8 mouse cellular contexts compared by ENCODE assay signal in the genomic region with DNA sequence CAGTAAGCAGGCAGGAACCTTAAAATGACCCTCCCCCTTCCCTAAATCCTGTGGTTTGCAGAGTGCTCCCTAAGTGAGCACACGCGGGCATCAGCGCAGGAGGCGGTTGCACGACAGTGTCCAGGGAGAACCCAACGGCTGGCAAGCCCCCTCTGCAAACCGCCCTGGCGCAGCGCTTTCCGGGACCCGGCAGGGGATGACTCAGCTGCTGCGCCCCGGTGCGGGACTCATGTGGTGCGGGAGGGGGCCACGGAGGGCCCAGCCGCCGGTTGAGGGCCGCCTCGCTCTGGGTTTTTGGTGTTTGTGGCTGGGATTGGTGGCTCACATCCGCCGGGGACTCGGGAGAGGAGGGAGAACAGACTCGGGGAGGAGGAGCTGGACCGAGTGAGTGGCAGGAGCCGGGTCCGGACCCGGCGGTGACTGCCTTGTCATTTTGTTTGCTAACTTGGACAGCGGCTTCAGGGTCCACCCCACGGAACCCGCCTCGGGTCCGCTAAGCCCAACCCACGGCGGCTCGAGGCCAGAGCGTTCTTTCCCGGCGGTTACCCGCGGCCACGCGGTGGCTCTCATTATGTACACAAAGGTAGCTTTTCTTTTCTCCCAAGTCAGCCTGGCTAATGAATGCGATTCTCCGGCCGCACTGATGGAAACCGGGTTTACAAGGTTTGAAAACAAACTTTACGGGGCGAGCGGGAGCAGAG. TPM values are rescaled to one million over a fixed set of nuclear protein-coding genes. Genes with fewer than 3 reads are reported as not detected.
DNase-seq lines count a peak whose midpoint lies in the region; ATAC-seq lines count a peak whose summit lies in the region.

No protein-coding gene starts in this region.

- WGBS in intestine, embryonic 15.5 days: under 1% methylated on average over 51 of the region's 51 CpGs
- WGBS in limb, embryonic 13.5 days: under 1% methylated on average over 51 of the region's 51 CpGs
- under 1% methylated on average over 51 of the region's 51 CpGs for WGBS in midbrain, embryonic 13.5 days

- DNase-seq in frontal cortex, adult 2 months (ENCODE audit: extremely low spot score in 1 of 2, low spot score in 1 of 2): no peak
- DNase-seq in cerebellum, postnatal 25 days: peak; percentile 56 to 63
- peak; percentile 73 to 81 for DNase-seq in gastrocnemius, postnatal 36 days
- peak; percentile 49 to 51 for DNase-seq in spleen, postnatal 36 days (ENCODE audit: low spot score in 2 of 2)

- intact Hi-C loops in gastrocnemius, postnatal 36 days (cut with DNase I): no loop called here

- peak overlapping the region; percentile 92 for H3K9ac ChIP-seq in intestine, embryonic 15.5 days
- peak overlapping the region; percentile 97 for H3K9ac ChIP-seq in limb, embryonic 13.5 days
- H3K9ac ChIP-seq in midbrain, embryonic 13.5 days (replicated peaks): peak overlapping the region; percentile 83

- no peaks in the 10 kb centered on the region for H3K27me3 ChIP-seq in intestine, embryonic 15.5 days (replicated peaks)
- no peaks in the 10 kb centered on the region for H3K27me3 ChIP-seq in limb, embryonic 13.5 days
- H3K27me3 ChIP-seq in midbrain, embryonic 13.5 days: peaks cover 37% of the 10 kb centered on the region

- 0 out of 2 replicates have a peak, but pooled peaks cover 5% of the 10 kb centered on the region for H3K4me1 ChIP-seq in intestine, embryonic 15.5 days (replicated peaks)
- H3K4me1 ChIP-seq in limb, embryonic 13.5 days: peaks cover 7% of the 10 kb centered on the region
- H3K4me1 ChIP-seq in midbrain, embryonic 13.5 days (replicated peaks): peaks cover 57% of the 10 kb centered on the region

- H3K9me3 ChIP-seq in intestine, embryonic 15.5 days: no peaks in the 10 kb centered on the region
- no peaks in the 10 kb centered on the region for H3K9me3 ChIP-seq in limb, embryonic 13.5 days
- no peaks in the 10 kb centered on the region for H3K9me3 ChIP-seq in midbrain, embryonic 13.5 days

- peak overlapping the region; percentile 99 for H3K4me2 ChIP-seq in intestine, embryonic 15.5 days (replicated peaks)
- H3K4me2 ChIP-seq in limb, embryonic 13.5 days (replicated peaks): peak overlapping the region; percentile 96
- H3K4me2 ChIP-seq in midbrain, embryonic 13.5 days (replicated peaks): peak overlapping the region; percentile 97

- H3K36me3 ChIP-seq in intestine, embryonic 15.5 days: no peaks in the 10 kb centered on the region
- H3K36me3 ChIP-seq in limb, embryonic 13.5 days: no peaks in the 10 kb centered on the region
- H3K36me3 ChIP-seq in midbrain, embryonic 13.5 days: no peaks in the 10 kb centered on the region

- H3K27ac ChIP-seq in intestine, embryonic 15.5 days: peak overlapping the region; percentile 99
- peak overlapping the region; percentile 98 for H3K27ac ChIP-seq in limb, embryonic 13.5 days
- peak overlapping the region; percentile 88 for H3K27ac ChIP-seq in midbrain, embryonic 13.5 days

- H3K4me3 ChIP-seq in intestine, embryonic 15.5 days (replicated peaks): peak overlapping the region; percentile 76
- H3K4me3 ChIP-seq in limb, embryonic 13.5 days: peak overlapping the region; percentile 87
- peak overlapping the region; percentile 70 for H3K4me3 ChIP-seq in midbrain, embryonic 13.5 days (replicated peaks)

- ATAC-seq in frontal cortex, adult (ENCODE audit: low TSS enrichment): peak; percentile 78
- ATAC-seq in intestine, embryonic 15.5 days: peak; percentile 56
- peak; percentile 42 for ATAC-seq in limb, embryonic 13.5 days (ENCODE audit: low FRiP score, low read depth)
- peak; percentile 72 for ATAC-seq in midbrain, embryonic 13.5 days

RNA-seq across cellular contexts. Expression of gene Tgif1, which starts 0.5 kb away (rescaled TPM):
- polyA plus RNA-seq in frontal cortex, adult 2 months (2012; rRNA removed): 2.9 and 3.8 TPM in 2 replicates
- 1 to 10 TPM; 5.8 to 6.0 TPM for total RNA-seq in gastrocnemius, postnatal 36 days (2021)
- 46.9 and 56.5 TPM in 2 replicates for polyA plus RNA-seq in intestine, embryonic 15.5 days (2015; fragmentation: Nextera tagmentation; extraction: Ambion mirVana)
- 98.7 and 103 TPM in 2 replicates for polyA plus RNA-seq in limb, embryonic 13.5 days (2015; fragmentation: Nextera tagmentation; extraction: Ambion mirVana)
- polyA plus RNA-seq in midbrain, embryonic 13.5 days (2015; fragmentation: Nextera tagmentation; extraction: Ambion mirVana): 25.0 and 29.6 TPM in 2 replicates

Comparison
In these comparisons a context has a peak if more than half of its experiments do, and no peak if none do; other contexts are left out.
1. DNase-seq: peak in cerebellum, postnatal 25 days (2 of 2), gastrocnemius, postnatal 36 days (2 of 2) and spleen, postnatal 36 days (2 of 2); none in frontal cortex, adult 2 months (0 of 2).
2. Peak in every context shown above with its lines, with median percentiles within 50 percentile points of each other: ATAC-seq, H3K27ac ChIP-seq, H3K4me2 ChIP-seq, H3K4me3 ChIP-seq and H3K9ac ChIP-seq.